Mouse (Mus musculus): Measurements from ENCODE around the gene Snx12.

DNA sequence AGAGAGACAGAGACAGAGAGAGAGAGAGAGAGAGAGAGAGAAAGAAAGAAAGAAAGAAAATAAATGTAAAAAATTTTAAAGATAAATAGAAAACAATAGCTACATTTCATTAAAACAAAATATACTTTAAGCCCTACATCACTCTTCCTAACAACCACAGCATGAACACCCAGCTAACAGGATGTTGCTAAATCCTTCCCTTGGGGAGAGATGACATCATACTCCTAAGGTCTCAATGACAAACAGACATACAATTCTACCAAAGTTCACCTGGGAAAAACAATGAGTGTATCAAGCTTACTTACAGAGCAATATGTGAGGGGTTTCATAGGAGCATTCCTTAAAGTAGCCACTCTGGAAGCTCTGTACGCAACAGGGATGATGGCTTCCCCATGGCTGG lies 49.0 kb downstream of the Snx12 start:
- TF ChIP-seq E2F4 (IDR thresholded peaks at IDR 0.05; ENCODE audit: insufficient read depth) (no peak), MYOD1 (IDR thresholded peaks at IDR 0.05; ENCODE audit: control insufficient read depth in 1 of 3, insufficient read length in 2 of 3, low read depth in 2 of 3) (no peak), POLR2A (IDR thresholded peaks at IDR 0.05; ENCODE audit: insufficient read length, low read depth) (no peak), MAX (IDR thresholded peaks at IDR 0.05; ENCODE audit: low read depth) (no peak), USF1 (IDR thresholded peaks at IDR 0.05; ENCODE audit: low read depth) (no peak), TCF12 (IDR thresholded peaks at IDR 0.05; ENCODE audit: insufficient read depth, poor library complexity, severe bottlenecking) (no peak), TCF3 (IDR thresholded peaks at IDR 0.05; ENCODE audit: insufficient read length, low read depth) (no peak), CEBPB (IDR thresholded peaks at IDR 0.05; ENCODE audit: insufficient read depth, poor library complexity, severe bottlenecking) (no peak), POLR2AphosphoS2 (IDR thresholded peaks at IDR 0.05; ENCODE audit: insufficient read length, low read depth) (no peak)
